Mouse (Mus musculus) small intestine, adult 2 months (tissue): ENCODE measurements around the gene Pcsk6. TPM values are rescaled to one million over a fixed set of nuclear protein-coding genes. Genes with fewer than 3 reads are reported as not detected.

ENCODE experiments used
- H3K27ac ChIP-seq: fragments of 200-500 bp; 2 replicates; pipeline ENCODE4 v1.5.1; 2012; ENCODE audit warnings: low read depth, low read length, control low read depth, inconsistent platforms; ENCODE audit not compliant: insufficient read depth
- H3K27me3 ChIP-seq: fragments of 200-500 bp; 2 replicates; pipeline ENCODE4 v1.6.1; 2012; ENCODE audit warnings: mild to moderate bottlenecking, moderate library complexity, low read length, inconsistent platforms; ENCODE audit not compliant: control insufficient read depth, insufficient read depth
- H3K36me3 ChIP-seq: fragments of 200-500 bp; 2 replicates; pipeline ENCODE4 v1.6.1; 2012; ENCODE audit warnings: mild to moderate bottlenecking, low read length, control low read depth, inconsistent platforms; ENCODE audit not compliant: control insufficient read depth, insufficient read depth
- H3K4me1 ChIP-seq: fragments of 200-500 bp; 2 replicates; pipeline ENCODE4 v1.6.1; 2012; ENCODE audit warnings: low read length, inconsistent platforms, mixed read lengths; ENCODE audit not compliant: control insufficient read depth, insufficient read depth, insufficient read length
- H3K4me3 ChIP-seq: fragments of 200-500 bp; 2 replicates; pipeline ENCODE4 v1.5.1; 2012; ENCODE audit warnings: low read depth, mild to moderate bottlenecking, control low read depth, inconsistent platforms, low read length, moderate library complexity
- CTCF ChIP-seq: fragments of 200-500 bp; IDR thresholded peaks from 2 replicates; pipeline ENCODE4 v1.5.1; 2012; ENCODE audit warnings: low read depth, mild to moderate bottlenecking, control low read depth, inconsistent platforms, low read length, moderate library complexity, mixed read lengths; ENCODE audit not compliant: insufficient replicate concordance, insufficient read length; ENCODE audit errors: extremely low read depth
- POLR2A ChIP-seq: fragments of 200-500 bp; IDR thresholded peaks from 2 replicates; pipeline ENCODE4 v1.6.1; 2012; ENCODE audit warnings: low read depth, mild to moderate bottlenecking, control low read depth, inconsistent platforms, low read length, moderate library complexity
- WGBS: fragments of 180-500 bp; shearing (Covaris S2); methylation state at CpG from one replicate; pipeline ENCODE4 v1.1.7; 2018; 5-methylcytosine and 5-hydroxymethylcytosine counted together
- polyA plus RNA-seq: library from polyadenylated mRNA; depleted of rRNA; stranded (reverse); fragments of >200 nt; gene quantifications from 2 replicates; pipeline ENCODE4 v1.2.3, GENCODE M21; 2012

Pcsk6 gene
- polyA plus RNA-seq, 1 experiment: 11.6 TPM

- no peak overlapping the region; the same call in 1 of the 2 replicates for H3K27ac ChIP-seq
- 87% methylated on average over 11 of the region's 11 CpGs for WGBS
- H3K36me3 ChIP-seq: no peaks in the 10 kb centered on the region
- H3K27me3 ChIP-seq: no peaks in the 10 kb centered on the region
- H3K4me1 ChIP-seq: peaks cover under 1% of the 10 kb centered on the region; the same call in 1 of the 2 replicates
- TF ChIP-seq CTCF (no peak), POLR2A (no peak)
- H3K4me3 ChIP-seq: no peak overlapping the region
These were observed 39.7 kb downstream of the Pcsk6 start for GRCm38 (mm10) chr7:65901231-65901630.

- H3K4me3 ChIP-seq: no peak overlapping the region
- H3K4me1 ChIP-seq: peaks cover 3% of the 10 kb centered on the region; the same call in 1 of the 2 replicates
- 45% methylated on average over 13 of the region's 13 CpGs for WGBS
- H3K27ac ChIP-seq: peak overlapping the region; percentile 37
- TF ChIP-seq CTCF (no peak), POLR2A (no peak)
- no peaks in the 10 kb centered on the region for H3K36me3 ChIP-seq
- no peaks in the 10 kb centered on the region for H3K27me3 ChIP-seq
These were observed 41.1 kb downstream of the Pcsk6 start for GRCm38 (mm10) chr7:65902471-65903180.

GRCm38 (mm10) chr7:65903456-65903855 lies 41.9 kb downstream of the Pcsk6 start:
- no peaks in the 10 kb centered on the region for H3K36me3 ChIP-seq
- 76% methylated on average over 6 of the region's 6 CpGs for WGBS
- no peak overlapping the region for H3K27ac ChIP-seq
- TF ChIP-seq CTCF: no peak
- no peak for TF ChIP-seq POLR2A
- peaks cover 3% of the 10 kb centered on the region; the same call in 1 of the 2 replicates for H3K4me1 ChIP-seq
- H3K27me3 ChIP-seq: no peaks in the 10 kb centered on the region
- no peak overlapping the region for H3K4me3 ChIP-seq

GRCm38 (mm10) chr7:65906528-65907272 lies 45.2 kb downstream of the Pcsk6 start:
- Histone ChIP-seq H3K4me3 (no peak overlapping the region), H3K36me3 (no peaks in the 10 kb centered on the region), H3K27me3 (no peaks in the 10 kb centered on the region), H3K27ac (no peak overlapping the region), H3K4me1 (peaks cover 3% of the 10 kb centered on the region; the same call in 1 of the 2 replicates)
- 62% methylated on average over 9 of the region's 9 CpGs for WGBS
- no peak for TF ChIP-seq POLR2A
- TF ChIP-seq CTCF: no peak

GRCm38 (mm10) chr7:65909343-65910127 lies 48.0 kb downstream of the Pcsk6 start:
- H3K27ac ChIP-seq: no peak overlapping the region; the same call in 1 of the 2 replicates
- H3K4me1 ChIP-seq: peaks cover 3% of the 10 kb centered on the region; the same call in 1 of the 2 replicates
- H3K4me3 ChIP-seq: no peak overlapping the region
- WGBS: 72% methylated on average over 12 of the region's 12 CpGs
- TF ChIP-seq CTCF: no peak
- TF ChIP-seq POLR2A: no peak
- no peaks in the 10 kb centered on the region for H3K27me3 ChIP-seq
- no peaks in the 10 kb centered on the region for H3K36me3 ChIP-seq

GRCm38 (mm10) chr7:65913088-65913610 lies 51.6 kb downstream of the Pcsk6 start:
- H3K27ac ChIP-seq: no peak overlapping the region
- WGBS: 66% methylated on average over 3 of the region's 3 CpGs
- H3K36me3 ChIP-seq: no peaks in the 10 kb centered on the region
- TF ChIP-seq POLR2A: no peak
- no peak for TF ChIP-seq CTCF
- H3K4me1 ChIP-seq: peaks cover 2% of the 10 kb centered on the region; the same call in 1 of the 2 replicates
- no peaks in the 10 kb centered on the region for H3K27me3 ChIP-seq
- no peak overlapping the region for H3K4me3 ChIP-seq
